Mouse (Mus musculus): ENCODE results near the gene Gm12886.

Gm12886 gene

GRCm38 (mm10) chr4:121422999-121423398, at the start of gene Gm12886:
Gm12886 (minus strand) TSS chr4:121423099.
- in situ Hi-C loops (cut with MboI, MseI): no loop called here
